Mouse (Mus musculus): ENCODE measurements around the gene Ubap1.
A peak's percentile ranks its signal among the peaks of the same experiment; 100 is the strongest.

- TF ChIP-seq CTCF (IDR thresholded peaks at IDR 0.05; ENCODE audit: borderline replicate concordance, insufficient read depth, low read depth, low read length) (peak; percentile 88), POLR2A (IDR thresholded peaks at IDR 0.05; ENCODE audit: borderline replicate concordance, insufficient read depth, low read length) (no peak)
Measured at GRCm38 (mm10) chr4:41390122-41390521, 41.3 kb downstream of the Ubap1 start.

Data from cerebellum, adult 2 months (tissue).